Mouse (Mus musculus) skeletal muscle tissue, adult 2 months (tissue): ENCODE measurements at regions not wholly inside any gene's neighbourhood (a gene's known extent, or its start where the extent isn't known, plus 50 kb on each side); places are given as distances from the start of the nearest gene placed in this dataset.

Source experiments
- DNase-seq: peaks from one replicate; pipeline ENCODE4 v3.0.0-alpha.2; 2012; ENCODE audit warnings: low read depth, low spot score

- DNase-seq: no peak
Measured at GRCm38 (mm10) chr11:17461701-17462100, 204.3 kb downstream of the C1d start.

GRCm38 (mm10) chr11:17464875-17465274, 207.5 kb downstream of the C1d start:
- no peak for DNase-seq

DNA sequence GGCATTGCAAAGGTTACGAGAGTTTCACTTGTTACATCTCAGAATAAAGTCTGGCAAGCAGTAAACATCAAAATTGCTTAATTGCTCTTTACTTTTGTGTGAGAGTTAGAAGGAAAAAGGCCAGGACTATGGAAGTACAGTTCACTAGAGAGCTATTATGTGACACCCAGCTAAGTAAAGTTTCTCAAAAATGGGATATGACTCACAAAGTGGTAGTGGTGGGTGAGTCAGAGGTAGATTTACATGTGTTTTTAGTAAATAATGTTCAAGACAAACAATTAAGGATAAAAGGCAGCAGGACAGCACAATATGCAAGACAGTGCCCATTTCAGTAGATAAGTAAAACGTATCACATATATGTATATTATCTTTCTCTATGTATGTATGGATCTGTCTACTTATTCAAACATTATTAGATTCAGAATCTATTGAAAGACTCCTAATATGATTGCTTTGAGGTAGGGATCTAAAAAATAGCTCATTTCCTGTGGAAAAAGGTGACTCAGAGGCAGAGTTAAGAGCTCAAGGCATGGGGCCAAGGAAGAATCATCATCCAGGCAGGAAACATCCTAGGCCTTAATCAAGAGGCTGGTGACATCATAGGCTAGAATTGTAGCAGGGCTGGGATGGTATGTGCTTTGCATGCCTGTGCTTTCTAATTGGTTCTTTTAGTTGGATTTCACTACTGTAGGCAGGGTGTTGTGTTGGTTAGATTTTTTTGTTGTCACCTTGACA, 211.2 kb downstream of the C1d start:
- DNase-seq: no peak

DNA sequence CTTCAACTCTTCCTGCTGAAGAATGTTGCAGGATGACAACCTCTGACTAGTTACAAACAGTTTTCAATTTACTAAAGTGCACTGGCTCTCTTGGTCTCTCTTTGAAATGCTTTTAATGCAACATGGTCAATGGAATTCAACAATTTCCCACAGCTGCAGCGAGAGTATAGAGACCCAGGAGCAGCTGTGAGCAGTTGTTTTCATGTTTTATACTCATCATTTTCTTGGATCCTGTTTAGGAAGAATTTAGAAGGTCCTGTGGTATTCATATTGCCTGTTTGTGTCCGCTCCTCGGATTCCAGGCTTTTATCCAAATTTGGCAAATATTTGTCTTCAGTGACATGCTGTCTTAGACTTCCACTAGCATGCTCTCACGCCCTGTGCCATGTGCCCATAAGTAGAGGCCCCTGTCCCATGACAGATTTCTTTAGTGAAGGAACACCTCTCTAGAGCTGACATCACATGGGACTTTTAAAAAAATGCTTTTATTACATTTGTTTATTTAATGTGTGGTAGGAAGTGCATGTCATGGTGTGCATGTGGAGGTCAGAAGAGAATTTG, 224.1 kb downstream of the C1d start:
- DNase-seq: no peak

DNA sequence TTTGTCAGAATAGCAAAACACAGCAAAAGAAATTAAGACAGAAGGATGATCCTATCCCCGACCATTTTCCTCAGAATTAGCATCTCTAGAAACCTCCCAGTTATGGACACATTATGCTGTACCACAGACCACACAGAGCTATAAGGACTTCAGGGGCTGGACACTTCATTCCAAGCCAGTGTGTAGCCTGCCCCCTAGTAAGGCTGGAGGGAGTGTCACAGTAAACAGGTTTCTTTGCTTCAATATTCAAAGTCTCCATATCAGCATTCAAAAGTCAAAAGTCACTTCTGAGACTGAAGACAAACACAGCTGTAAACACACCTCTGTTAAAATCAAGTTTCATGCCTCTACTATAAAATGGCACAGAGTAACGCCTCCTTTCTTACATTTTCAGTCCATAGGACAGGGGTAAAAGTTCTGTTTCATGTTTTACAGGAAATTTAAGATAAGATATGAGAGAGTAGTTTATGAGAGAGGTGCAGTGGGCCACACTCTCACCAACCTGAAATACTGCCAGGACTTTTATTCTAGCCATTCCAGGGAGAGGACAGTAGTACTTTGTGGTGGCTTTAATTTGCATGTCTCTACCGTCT, 226.6 kb downstream of the C1d start:
- no peak for DNase-seq

DNA sequence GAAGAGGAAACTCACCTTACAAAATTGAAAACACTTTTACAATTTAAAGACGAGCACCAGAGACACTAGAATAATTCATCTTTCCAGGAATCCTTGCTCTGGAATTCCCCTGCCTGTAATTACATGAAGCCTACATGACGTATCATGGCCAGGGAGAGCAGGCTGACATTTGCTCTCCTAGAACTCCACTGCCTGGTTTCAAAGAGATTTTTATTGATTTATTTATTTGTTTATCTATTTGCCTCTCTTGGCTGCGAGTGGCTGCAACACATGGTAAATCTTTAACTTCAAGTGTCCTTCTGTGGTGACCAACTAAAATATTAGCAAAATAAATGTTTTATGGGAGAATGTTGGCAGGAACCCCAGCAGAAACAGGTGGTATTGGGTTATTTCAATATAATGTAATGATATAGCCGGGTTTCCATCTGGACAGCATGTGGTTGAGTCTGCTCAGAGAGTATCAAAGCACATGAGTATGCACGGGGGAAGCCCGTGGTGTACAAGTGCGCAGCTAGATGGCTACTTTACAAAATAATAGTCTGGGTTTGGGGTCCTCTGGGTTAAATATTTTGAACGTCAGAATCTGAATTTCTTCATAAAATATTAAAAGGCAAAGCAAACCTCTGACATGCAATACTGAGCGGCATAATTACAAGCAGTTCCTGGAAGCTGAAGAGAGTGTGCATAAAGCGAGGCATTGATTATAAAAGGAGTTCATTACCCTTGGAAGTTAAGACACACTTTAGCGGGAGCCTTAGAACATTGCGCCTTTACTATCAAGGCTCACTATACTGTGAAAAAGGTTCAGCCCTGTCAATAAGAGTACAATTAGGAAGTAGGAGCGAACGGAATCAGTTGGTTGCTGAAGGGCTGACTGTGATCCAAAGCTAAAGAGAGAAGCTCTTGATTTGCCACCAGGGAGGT, 244.0 kb downstream of the C1d start:
- no peak for DNase-seq

DNA sequence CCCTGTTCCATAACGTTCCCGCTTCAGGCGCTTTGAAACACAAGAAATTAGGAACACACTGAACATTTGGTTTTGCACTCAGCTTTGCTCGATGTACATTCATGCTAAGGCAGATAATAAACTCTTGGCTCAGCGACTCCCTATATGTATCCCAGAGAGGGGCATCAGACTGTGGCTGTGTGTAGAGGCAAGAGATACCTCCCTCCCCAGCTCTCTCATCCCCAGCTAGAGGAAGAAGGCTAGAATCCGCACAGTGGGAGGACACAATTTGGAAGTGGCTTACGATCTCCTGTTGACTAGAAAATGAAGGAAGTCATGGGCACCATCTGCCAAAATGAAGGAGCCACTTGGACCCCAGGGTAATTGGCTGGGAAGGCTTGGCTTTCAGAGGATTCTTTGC, 244.7 kb downstream of the C1d start:
- no peak for DNase-seq

DNA sequence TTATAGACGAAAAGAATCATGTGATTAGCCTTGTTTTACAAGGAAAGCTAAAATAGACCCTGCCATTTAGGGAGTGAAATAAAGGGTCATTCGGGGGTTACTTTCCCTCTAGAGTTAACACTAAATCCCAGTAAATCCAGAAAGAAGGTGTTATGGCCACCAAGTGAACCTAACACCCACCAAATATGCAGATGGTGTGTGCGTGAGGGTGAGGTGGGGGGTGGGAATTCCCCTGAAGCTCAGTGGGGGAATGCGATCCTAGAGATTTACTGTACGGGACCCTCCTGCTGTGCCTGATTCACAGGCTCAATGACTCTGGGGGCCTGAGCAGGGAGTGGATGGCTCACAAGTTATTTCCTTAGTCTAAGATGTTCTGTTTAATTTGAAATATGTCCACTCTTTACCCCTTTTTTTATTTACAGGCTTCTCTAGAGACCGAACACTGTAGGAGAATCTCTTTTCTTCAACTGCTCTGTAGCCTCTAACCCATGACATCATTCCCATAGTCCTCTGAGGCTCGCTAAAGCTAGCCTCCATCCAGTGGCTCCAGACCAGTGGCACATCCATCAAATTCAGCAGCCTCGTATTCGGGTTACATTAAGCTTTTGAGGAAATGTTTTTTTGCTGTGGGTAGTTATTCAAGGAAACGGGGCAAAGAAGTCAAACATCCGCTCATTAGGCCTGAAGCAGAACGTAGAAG, 265.0 kb downstream of the C1d start:
- DNase-seq: no peak

DNA sequence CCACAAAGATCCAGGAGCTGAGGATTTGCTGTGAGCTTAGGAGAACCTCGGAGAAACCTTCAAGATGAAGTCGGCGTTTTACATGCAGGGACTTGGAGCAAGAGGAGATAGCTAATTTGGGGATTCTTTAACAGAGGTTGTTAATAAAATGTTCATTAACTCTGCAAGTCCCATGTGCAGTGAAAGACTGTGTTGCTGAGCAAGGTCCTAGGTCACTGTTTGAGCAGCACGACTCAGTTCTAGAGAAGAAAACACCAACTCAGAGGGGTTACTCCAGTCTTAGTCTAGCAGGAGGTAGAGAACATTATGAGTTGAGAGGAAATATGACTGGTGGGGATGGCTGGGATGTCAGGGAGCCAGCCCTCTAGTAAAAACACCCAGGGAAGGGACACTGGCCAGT, 265.9 kb downstream of the C1d start:
- no peak for DNase-seq

DNA sequence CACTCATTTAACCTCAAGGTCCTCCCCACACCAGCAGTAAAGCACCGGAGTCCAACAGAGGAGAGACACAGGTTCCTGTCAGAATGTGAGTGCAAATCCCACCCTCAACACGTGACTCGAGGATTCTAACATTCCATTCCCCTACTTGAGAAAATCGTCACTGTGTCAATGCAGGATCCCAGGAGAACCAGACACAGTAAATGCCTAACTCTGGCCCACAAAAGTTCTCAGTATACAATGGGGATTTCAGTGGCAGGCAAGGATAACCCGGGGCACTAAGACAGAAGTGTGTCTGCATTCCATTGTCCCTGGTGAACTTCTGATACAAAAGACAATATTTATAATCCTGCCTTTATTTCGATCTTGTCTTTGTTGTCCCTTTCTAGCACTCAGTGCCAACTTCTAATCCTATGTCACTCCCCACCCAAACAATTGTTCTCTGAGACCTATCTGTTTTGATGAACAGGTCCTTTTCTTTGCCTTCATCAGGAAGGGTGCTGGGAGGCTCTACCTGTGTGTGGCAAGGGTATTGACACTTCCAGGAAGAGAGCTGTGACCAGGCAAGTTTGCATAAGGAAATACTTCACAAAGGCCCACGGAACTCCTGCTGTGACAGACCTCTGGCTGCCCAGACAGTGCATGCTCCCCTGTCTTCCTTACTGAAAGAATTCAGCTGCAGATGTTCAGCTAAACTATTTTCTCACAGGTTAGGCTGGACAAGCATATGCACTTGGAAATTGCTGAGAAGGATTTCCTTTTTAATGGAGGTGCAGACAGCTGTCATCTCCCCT, 267.8 kb downstream of the C1d start:
- DNase-seq: no peak

DNA sequence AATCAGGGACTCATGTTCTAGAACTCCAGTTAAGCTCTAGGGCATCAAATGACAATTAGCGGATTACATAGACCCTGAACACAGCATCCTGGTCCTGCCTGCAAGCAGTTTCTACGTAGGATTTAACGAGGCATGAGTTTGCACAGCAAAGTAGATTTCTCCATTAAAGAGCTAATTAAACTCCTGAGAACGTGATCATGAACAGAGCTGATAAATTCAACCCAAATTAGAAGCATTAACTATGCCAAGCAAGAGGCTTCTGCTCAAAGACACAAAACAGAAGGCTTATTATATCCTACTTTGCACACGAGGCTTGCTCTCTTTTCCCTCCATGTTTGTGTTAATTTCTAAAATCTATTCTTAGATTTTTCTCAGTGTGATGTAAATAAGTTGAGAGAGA, 269.1 kb downstream of the C1d start:
- DNase-seq: no peak

DNA sequence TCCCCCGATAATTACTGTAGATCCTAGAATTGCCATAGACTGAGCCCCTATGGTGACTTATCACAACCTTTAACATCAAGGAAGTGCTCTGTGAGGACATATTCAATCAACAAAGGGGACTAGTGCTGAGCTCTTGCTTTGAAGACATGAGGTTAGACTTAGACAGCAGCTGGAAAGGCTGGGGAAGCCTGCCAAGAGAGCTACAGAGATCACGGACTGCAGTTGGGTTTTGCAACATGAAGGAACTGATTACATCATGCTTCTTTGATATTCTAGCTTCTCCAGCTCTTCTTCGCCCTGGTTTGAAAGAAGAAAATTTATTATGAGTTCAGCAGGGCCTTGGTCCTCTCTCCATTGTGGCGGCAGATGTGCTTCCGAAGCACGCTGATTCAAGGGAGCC, 271.2 kb downstream of the C1d start:
- DNase-seq: peak; percentile 14

- DNase-seq: no peak
Measured at GRCm38 (mm10) chr11:17533706-17534105, 276.3 kb downstream of the C1d start.

- no peak for DNase-seq
Measured at GRCm38 (mm10) chr11:17546286-17546685, 288.9 kb downstream of the C1d start.

- no peak for DNase-seq
Measured at GRCm38 (mm10) chr11:17549148-17549547, 291.8 kb downstream of the C1d start.

DNA sequence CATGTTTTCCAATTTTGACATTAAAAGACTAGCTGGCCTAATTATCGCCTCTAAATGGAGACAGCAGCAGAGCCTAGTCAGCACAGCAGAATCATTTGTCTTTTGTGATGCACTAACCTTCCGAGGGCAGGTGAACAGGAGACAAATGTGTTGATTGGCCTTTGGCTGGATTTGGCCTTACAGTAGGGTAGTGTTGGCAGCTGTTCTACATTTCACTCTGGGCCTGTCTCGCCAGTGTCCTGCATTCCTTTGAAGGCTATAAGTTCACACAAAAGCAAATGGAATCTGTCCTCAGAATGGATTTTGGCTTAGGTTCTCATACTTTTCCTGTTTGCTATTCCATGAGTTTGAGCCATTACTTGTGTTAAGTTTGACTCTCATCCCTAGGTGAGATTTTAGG, 297.9 kb downstream of the C1d start:
- no peak for DNase-seq

DNA sequence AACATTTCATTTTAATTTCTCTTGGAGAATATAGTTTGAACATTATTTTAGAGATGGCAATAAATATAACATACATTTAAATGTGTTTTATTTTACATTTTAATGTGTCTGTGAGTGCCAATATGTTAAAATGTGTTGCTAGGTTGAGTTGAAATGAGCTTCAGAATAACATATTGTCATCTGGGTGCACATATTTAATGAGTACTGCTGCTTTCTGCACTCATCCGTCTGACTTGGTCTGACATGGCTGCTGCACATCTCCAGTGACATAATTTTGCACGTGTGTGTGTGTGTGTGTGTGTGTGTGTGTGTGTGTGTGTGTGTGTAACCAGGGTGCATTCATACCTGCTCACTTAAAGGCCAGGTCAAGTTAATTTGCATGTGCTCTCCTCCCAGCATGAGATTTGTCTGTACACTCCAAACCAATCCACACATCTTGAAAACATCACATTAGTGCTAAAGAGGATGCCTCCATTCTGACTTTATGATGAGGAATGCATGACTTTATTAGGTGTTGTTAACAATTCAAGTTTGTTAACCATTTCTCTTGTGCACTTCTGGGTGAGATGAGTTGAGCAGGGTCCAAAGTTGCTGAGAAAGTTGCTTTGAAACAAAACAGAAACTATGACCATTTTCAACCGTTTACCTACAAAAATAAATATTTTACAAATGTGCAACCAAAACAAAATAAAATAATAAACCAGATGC, 334.6 kb downstream of the C1d start:
- no peak for DNase-seq

GRCm38 (mm10) chr11:17603726-17604493, 346.5 kb downstream of the C1d start:
- no peak for DNase-seq

GRCm38 (mm10) chr11:17620462-17621248, 333.0 kb downstream of the Etaa1 start:
- DNase-seq: no peak
